Mouse (Mus musculus): ENCODE measurements around the gene Ube3b. TPM values are rescaled to one million over a fixed set of nuclear protein-coding genes. Genes with fewer than 3 reads are reported as not detected.

Gene Ube3b
- total and polyA plus RNA-seq, 2 experiments, result 15.8 to 52.3 TPM

GRCm38 (mm10) chr5:114465641-114466040, 85.2 kb downstream of the Ube3b start:
- DNase-seq (ENCODE audit: extremely low read depth, low read depth, low spot score), result no peak
- Histone ChIP-seq H3K27me3 (ENCODE audit: control insufficient read depth, insufficient read depth, low read length) (no peaks in the 10 kb centered on the region), H3K4me1 (ENCODE audit: control insufficient read depth, insufficient read depth, low read length) (peaks cover 5% of the 10 kb centered on the region), H3K27ac (replicated peaks; ENCODE audit: insufficient read depth, low read depth, low read length) (no peak overlapping the region), H3K4me3 (ENCODE audit: insufficient read depth, low read depth, low read length) (no peak overlapping the region), H3K36me3 (ENCODE audit: control insufficient read depth, insufficient read depth, low read length) (no peaks in the 10 kb centered on the region), H3K79me2 (ENCODE audit: control insufficient read depth, insufficient read depth, low read length) (no peaks in the 10 kb centered on the region), H3K9ac (ENCODE audit: low read depth, low read length) (no peak overlapping the region)
- TF ChIP-seq POLR2A (IDR thresholded peaks at IDR 0.05; ENCODE audit: extremely low read depth, insufficient read depth, low read length) (no peak), CTCF (IDR thresholded peaks at IDR 0.05; ENCODE audit: low read depth, low read length) (no peak)
- WGBS, result 86% methylated on average over 7 of the region's 7 CpGs

DNA sequence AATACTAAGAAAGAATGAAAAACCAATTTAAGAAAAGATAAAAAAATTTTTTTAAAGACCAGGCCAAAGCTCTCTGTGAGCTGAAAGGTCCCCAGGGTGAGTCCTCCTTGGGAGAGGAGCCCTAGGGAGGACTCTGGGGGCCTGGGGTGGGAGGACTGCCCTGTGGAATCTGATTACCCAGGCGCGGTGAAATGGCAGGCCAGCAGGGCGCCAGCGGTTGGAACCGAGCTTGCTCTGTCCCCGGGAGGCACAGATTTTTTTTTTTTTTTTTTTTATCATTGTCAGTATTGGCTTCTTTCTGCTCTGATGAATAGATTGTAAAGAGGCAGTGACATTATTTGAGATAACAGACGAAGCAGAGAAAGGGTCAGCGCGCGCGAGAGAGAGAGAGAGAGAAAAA, 86.6 kb downstream of the Ube3b start:
- no peak for TF ChIP-seq POLR2A (IDR thresholded peaks at IDR 0.05; ENCODE audit: extremely low read depth, insufficient read depth, low read length)
- no peak for TF ChIP-seq CTCF (IDR thresholded peaks at IDR 0.05; ENCODE audit: low read depth, low read length)
- H3K79me2 ChIP-seq (ENCODE audit: control insufficient read depth, insufficient read depth, low read length), result no peaks in the 10 kb centered on the region
- no peak overlapping the region for H3K27ac ChIP-seq (replicated peaks; ENCODE audit: insufficient read depth, low read depth, low read length)
- peak; percentile 16 for DNase-seq (ENCODE audit: extremely low read depth, low read depth, low spot score)
- no peak overlapping the region for H3K4me3 ChIP-seq (ENCODE audit: insufficient read depth, low read depth, low read length)
- no peaks in the 10 kb centered on the region for H3K27me3 ChIP-seq (ENCODE audit: control insufficient read depth, insufficient read depth, low read length)
- no peak overlapping the region for H3K9ac ChIP-seq (ENCODE audit: low read depth, low read length)
- H3K36me3 ChIP-seq (ENCODE audit: control insufficient read depth, insufficient read depth, low read length), result no peaks in the 10 kb centered on the region
- peaks cover 5% of the 10 kb centered on the region for H3K4me1 ChIP-seq (ENCODE audit: control insufficient read depth, insufficient read depth, low read length)
- 15% methylated on average over 11 of the region's 11 CpGs for WGBS

DNA sequence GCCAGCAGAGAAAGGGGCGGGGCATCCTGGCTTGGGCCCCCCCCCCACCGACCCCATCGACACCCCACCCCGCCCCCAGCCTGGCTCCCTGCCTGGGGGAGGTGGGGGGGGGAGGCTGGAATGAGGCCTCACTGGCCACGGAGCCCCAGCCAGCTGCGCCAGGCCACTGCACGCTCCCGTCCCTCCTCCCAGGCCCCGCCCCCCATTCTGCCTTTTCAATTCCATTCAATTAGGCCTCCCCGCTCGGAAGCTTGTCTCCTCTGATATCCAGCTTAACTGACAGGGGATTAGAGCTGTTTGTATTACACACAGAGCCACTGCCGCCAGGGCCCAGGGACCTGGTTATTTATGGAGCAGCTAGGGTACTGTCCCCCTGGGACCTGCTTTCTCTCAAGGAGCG, 87.0 kb downstream of the Ube3b start:
- 20% methylated on average over 9 of the region's 13 CpGs for WGBS
- no peaks in the 10 kb centered on the region for H3K27me3 ChIP-seq (ENCODE audit: control insufficient read depth, insufficient read depth, low read length)
- TF ChIP-seq POLR2A (IDR thresholded peaks at IDR 0.05; ENCODE audit: extremely low read depth, insufficient read depth, low read length) (no peak), CTCF (IDR thresholded peaks at IDR 0.05; ENCODE audit: low read depth, low read length) (no peak)

DNA sequence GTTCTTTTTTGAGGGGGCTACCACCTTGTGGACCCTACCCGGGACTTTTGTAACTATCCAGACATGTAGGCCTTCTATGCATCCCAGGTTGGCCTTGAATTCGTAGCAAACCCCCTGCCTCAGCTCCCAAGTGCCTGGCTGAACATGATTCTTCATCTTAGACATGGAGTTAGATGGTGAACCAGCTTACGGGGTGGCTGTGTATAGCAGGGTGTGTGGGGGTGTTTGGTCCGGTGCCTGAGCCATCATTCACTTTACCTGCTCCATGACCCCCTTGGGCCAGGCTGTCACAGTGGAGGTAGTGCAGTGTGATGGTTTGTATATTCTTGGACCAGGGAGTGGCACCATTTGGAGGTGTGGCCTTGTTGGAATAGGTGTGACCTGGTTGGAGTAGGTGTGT, 87.6 kb downstream of the Ube3b start:
- Histone ChIP-seq H3K27ac (replicated peaks; ENCODE audit: insufficient read depth, low read depth, low read length) (no peak overlapping the region), H3K36me3 (ENCODE audit: control insufficient read depth, insufficient read depth, low read length) (no peaks in the 10 kb centered on the region), H3K79me2 (ENCODE audit: control insufficient read depth, insufficient read depth, low read length) (no peaks in the 10 kb centered on the region), H3K27me3 (ENCODE audit: control insufficient read depth, insufficient read depth, low read length) (no peaks in the 10 kb centered on the region), H3K4me1 (ENCODE audit: control insufficient read depth, insufficient read depth, low read length) (peaks cover 4% of the 10 kb centered on the region; the same call in 1 of the 2 replicates), H3K4me3 (ENCODE audit: insufficient read depth, low read depth, low read length) (no peak overlapping the region), H3K9ac (ENCODE audit: low read depth, low read length) (no peak overlapping the region)
- WGBS, result 80% methylated on average over 4 of the region's 4 CpGs
- no peak for DNase-seq (ENCODE audit: extremely low read depth, low read depth, low spot score)
- TF ChIP-seq POLR2A (IDR thresholded peaks at IDR 0.05; ENCODE audit: extremely low read depth, insufficient read depth, low read length), result no peak
- TF ChIP-seq CTCF (IDR thresholded peaks at IDR 0.05; ENCODE audit: low read depth, low read length), result no peak

More for the DNA sequence above, 87.0 kb downstream of the Ube3b start:
- Histone ChIP-seq H3K36me3 (ENCODE audit: control insufficient read depth, insufficient read depth, low read length) (no peaks in the 10 kb centered on the region), H3K79me2 (ENCODE audit: control insufficient read depth, insufficient read depth, low read length) (no peaks in the 10 kb centered on the region), H3K9ac (ENCODE audit: low read depth, low read length) (no peak overlapping the region), H3K27ac (replicated peaks; ENCODE audit: insufficient read depth, low read depth, low read length) (no peak overlapping the region), H3K4me3 (ENCODE audit: insufficient read depth, low read depth, low read length) (no peak overlapping the region), H3K4me1 (ENCODE audit: control insufficient read depth, insufficient read depth, low read length) (peaks cover 5% of the 10 kb centered on the region)
- peak; percentile 20 for DNase-seq (ENCODE audit: extremely low read depth, low read depth, low spot score)

GRCm38 (mm10) chr5:114470359-114470758, 90.0 kb downstream of the Ube3b start:
- Histone ChIP-seq H3K9ac (ENCODE audit: low read depth, low read length) (no peak overlapping the region), H3K36me3 (ENCODE audit: control insufficient read depth, insufficient read depth, low read length) (no peaks in the 10 kb centered on the region), H3K4me1 (ENCODE audit: control insufficient read depth, insufficient read depth, low read length) (peaks cover 4% of the 10 kb centered on the region; the same call in 1 of the 2 replicates), H3K4me3 (ENCODE audit: insufficient read depth, low read depth, low read length) (no peak overlapping the region), H3K79me2 (ENCODE audit: control insufficient read depth, insufficient read depth, low read length) (no peaks in the 10 kb centered on the region), H3K27me3 (ENCODE audit: control insufficient read depth, insufficient read depth, low read length) (no peaks in the 10 kb centered on the region), H3K27ac (replicated peaks; ENCODE audit: insufficient read depth, low read depth, low read length) (no peak overlapping the region)
- TF ChIP-seq CTCF (IDR thresholded peaks at IDR 0.05; ENCODE audit: low read depth, low read length) (no peak), POLR2A (IDR thresholded peaks at IDR 0.05; ENCODE audit: extremely low read depth, insufficient read depth, low read length) (no peak)
- WGBS, result 23% methylated on average over 3 of the region's 3 CpGs
- peak; percentile 81 for DNase-seq (ENCODE audit: extremely low read depth, low read depth, low spot score)

Other genes starting within 250 kb of the Ube3b start
- 26.8 and 39.4 TPM in 2 replicates for gene Acacb, start 234.1 kb upstream of the Ube3b start, total RNA-seq (2014; rRNA removed)
- gene Acacb, start 234.1 kb upstream of the Ube3b start, polyA plus RNA-seq (2012; rRNA removed), result 27.9 and 45.8 TPM in 2 replicates
- gene Foxn4, start 106.8 kb upstream of the Ube3b start, total RNA-seq (2014; rRNA removed), result not detected in 2 replicates
- not detected in 2 replicates for gene Foxn4, start 106.8 kb upstream of the Ube3b start, polyA plus RNA-seq (2012; rRNA removed)
- 0.09 and 0.27 TPM in 2 replicates for gene Myo1h, start 91.4 kb upstream of the Ube3b start, total RNA-seq (2014; rRNA removed)
- not detected in 2 replicates for gene Myo1h, start 91.4 kb upstream of the Ube3b start, polyA plus RNA-seq (2012; rRNA removed)
- gene Kctd10, start 99 bp upstream of the Ube3b start, total RNA-seq (2014; rRNA removed), result 11.4 and 12.8 TPM in 2 replicates
- 14.4 and 15.1 TPM in 2 replicates for gene Kctd10, start 99 bp upstream of the Ube3b start, polyA plus RNA-seq (2012; rRNA removed)
- 13.2 and 14.5 TPM in 2 replicates for gene Mmab, start 63.5 kb downstream of the Ube3b start, total RNA-seq (2014; rRNA removed)
- 22.2 and 22.4 TPM in 2 replicates for gene Mmab, start 63.5 kb downstream of the Ube3b start, polyA plus RNA-seq (2012; rRNA removed)
- gene Mvk, start 63.7 kb downstream of the Ube3b start, total RNA-seq (2014; rRNA removed), result 36.6 and 39.2 TPM in 2 replicates
- gene Mvk, start 63.7 kb downstream of the Ube3b start, polyA plus RNA-seq (2012; rRNA removed), result 59.5 and 63.0 TPM in 2 replicates
- 0.09 and 0.60 TPM in 2 replicates for gene Fam222a, start 187.4 kb downstream of the Ube3b start, total RNA-seq (2014; rRNA removed)
- 1.2 and 1.4 TPM in 2 replicates for gene Fam222a, start 187.4 kb downstream of the Ube3b start, polyA plus RNA-seq (2012; rRNA removed)